Mouse (Mus musculus) heart, postnatal 14 days (tissue): ENCODE results near the gene Gm7029. TPM values are rescaled to one million over a fixed set of nuclear protein-coding genes. Genes with fewer than 3 reads are reported as not detected.
A peak's percentile ranks its signal among the peaks of the same experiment; 100 is the strongest.

Source experiments
- DNase-seq, 2 experiments: peaks; one replicate each; pipeline ENCODE4 v3.0.0; 2021 to 2022
- intact Hi-C: fragments of 180-260 bp; cut with DNase I; formaldehyde crosslinking; loops from one replicate; pipeline ENCODE4 v1.15.1; 2025
- total RNA-seq, 2 experiments: library from RNA; stranded (reverse); gene quantifications; 2 replicates each; pipeline ENCODE4 v1.2.3; 2021

Gm7029 gene
- total RNA-seq, 2 experiments from 2014 or later = not detected

- intact Hi-C loops = no loop called here
- DNase-seq = no peak
Observed at GRCm38 (mm10) chr17:33911052-33911812, 37.6 kb downstream of the Gm7029 start.

GRCm38 (mm10) chr17:33911813-33912414 lies 38.3 kb downstream of the Gm7029 start:
- intact Hi-C loops = no loop called here
- DNase-seq = no peak

GRCm38 (mm10) chr17:33913264-33913663 lies 39.6 kb downstream of the Gm7029 start:
- DNase-seq = no peak
- intact Hi-C loops = no loop called here

- intact Hi-C loops = no loop called here
- no peak for DNase-seq
Observed at GRCm38 (mm10) chr17:33913905-33914304, 40.3 kb downstream of the Gm7029 start.

GRCm38 (mm10) chr17:33914969-33915391 lies 41.3 kb downstream of the Gm7029 start:
- intact Hi-C loops = no loop called here
- no peak for DNase-seq

- intact Hi-C loops = no loop called here
- peak; percentile 93 for DNase-seq
Observed at GRCm38 (mm10) chr17:33915671-33916250, 42.1 kb downstream of the Gm7029 start, which contains the start of the genes Tapbp and Zbtb22. Gene Tapbp (plus strand): TSS chr17:33915899. Gene Zbtb22 (plus strand): TSS chr17:33915904.

GRCm38 (mm10) chr17:33916294-33916693 lies 42.7 kb downstream of the Gm7029 start:
- DNase-seq = no peak
- intact Hi-C loops = no loop called here

- intact Hi-C loops = no loop called here
Observed at GRCm38 (mm10) chr17:33916847-33917655, 43.4 kb downstream of the Gm7029 start.

GRCm38 (mm10) chr17:33917656-33918292 lies 44.1 kb downstream of the Gm7029 start:
- DNase-seq = no peak
- intact Hi-C loops = no loop called here

More at GRCm38 (mm10) chr17:33916847-33917655, 43.4 kb downstream of the Gm7029 start:
- no peak for DNase-seq

GRCm38 (mm10) chr17:33918293-33919203 lies 44.9 kb downstream of the Gm7029 start:
- intact Hi-C loops = no loop called here
- peak; percentile 35 to 51 for DNase-seq

- intact Hi-C loops = no loop called here
Observed at GRCm38 (mm10) chr17:33919351-33920281, 46.0 kb downstream of the Gm7029 start.

GRCm38 (mm10) chr17:33920282-33921097 lies 46.9 kb downstream of the Gm7029 start:
- DNase-seq = peak; percentile 86 to 91
- intact Hi-C loops = loop anchor here (1.0 kb wide), 1 partner anchor 22 kb away; no protein-coding TSS in a partner anchor

More at GRCm38 (mm10) chr17:33919351-33920281, 46.0 kb downstream of the Gm7029 start:
- peak; percentile 78 to 82 for DNase-seq

GRCm38 (mm10) chr17:33921361-33921760 lies 47.7 kb downstream of the Gm7029 start:
- no peak for DNase-seq
- intact Hi-C loops = loop anchor here (1.0 kb wide), 1 partner anchor 23 kb away; no protein-coding TSS in a partner anchor
